Mouse (Mus musculus): Measurements from ENCODE around the gene Nek8.
A peak's percentile ranks its signal among the peaks of the same experiment; 100 is the strongest.

The Nek8 gene

DNA sequence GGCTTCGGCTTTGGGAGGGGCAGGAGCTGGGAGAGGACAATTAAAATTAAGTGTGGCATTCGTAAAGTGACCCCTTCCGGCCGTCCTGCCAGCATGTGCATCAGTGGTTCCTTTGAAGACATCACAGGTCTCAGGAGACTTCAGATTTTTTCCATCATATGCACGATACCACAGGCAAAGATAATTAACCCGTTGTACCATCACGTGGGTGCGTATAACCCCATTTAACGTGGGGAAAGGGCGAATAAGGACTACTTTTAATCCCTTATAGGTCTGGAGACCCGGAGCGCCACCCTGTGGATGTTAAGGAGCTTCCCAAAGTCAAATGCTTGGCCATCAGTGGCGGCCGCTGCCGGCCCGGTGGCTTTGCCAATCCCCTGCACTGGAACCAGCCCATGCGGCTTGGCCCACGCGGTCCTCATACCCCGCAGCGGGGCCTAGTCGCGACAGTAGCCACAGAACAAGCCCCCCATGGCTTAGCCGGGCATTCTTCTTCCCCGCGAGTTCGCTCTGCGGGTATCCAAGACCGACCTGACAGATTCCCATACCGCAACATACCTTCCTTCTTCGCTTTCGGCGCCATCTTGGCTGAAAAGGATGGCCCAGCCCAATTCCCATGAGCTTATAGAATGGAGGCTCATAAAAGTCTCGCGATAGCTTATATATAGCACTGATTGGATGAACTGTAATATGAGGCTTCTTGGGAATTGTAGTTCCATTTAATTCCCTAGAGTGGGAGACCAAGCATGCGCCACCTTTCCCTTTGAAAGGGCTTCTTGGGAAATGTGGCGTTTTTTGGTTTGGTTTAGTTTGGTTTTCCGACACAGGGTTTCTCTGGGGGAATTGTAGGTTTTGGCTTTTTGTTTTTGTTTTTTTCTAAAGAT, 6.7 kb upstream of the Nek8 start, which contains the start of gene Rpl23a:
Gene Rpl23a (minus strand): TSS at position 624 of the 884 bp plus-strand sequence.
- peak; percentile 89 for DNase-seq (ENCODE audit: low read depth)

DNA sequence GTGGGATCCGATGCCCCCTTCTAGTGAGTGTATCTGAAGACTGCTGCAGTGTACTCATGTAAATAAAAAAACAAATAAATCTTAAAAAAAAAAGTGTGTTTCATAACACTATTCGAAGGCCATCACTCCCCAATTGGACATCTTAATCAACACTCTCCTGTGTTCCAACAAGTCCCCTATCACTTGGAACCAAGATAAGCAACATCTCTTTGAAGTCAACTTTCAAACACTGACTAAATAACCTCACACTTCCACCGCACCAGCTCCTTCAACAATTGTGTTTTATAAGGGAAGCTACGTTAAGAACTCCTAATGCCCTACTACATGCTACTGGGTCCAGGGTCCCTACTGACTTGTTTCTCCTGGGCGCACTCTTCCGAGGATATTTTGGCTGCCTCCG, 6.0 kb upstream of the Nek8 start:
- no peak for DNase-seq (ENCODE audit: low read depth)

DNA sequence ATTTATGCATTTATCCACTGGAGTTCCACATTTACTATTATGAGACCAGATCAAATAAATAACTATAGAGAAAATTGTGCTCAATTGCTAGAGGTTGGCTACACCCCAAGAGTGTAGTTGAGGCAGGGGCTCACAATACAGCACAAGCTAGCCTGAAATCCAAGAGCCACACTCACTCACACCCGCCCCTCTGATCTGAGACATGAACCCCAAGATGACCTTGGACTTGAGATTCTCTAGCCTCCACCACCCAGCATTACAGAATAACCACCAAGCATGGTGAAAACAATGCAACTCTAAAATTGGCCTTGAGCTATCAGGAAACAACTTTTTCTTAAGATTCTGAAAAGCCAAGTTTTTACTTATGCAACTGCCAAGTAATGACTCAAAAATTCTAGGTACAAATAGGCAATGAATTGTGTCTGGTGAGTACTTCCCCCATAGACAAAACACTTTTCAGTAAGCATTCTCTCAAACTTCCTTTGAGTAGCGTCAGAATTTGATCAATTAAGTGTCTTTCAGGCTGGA, 5.4 kb upstream of the Nek8 start:
- DNase-seq (ENCODE audit: low read depth) = no peak

DNA sequence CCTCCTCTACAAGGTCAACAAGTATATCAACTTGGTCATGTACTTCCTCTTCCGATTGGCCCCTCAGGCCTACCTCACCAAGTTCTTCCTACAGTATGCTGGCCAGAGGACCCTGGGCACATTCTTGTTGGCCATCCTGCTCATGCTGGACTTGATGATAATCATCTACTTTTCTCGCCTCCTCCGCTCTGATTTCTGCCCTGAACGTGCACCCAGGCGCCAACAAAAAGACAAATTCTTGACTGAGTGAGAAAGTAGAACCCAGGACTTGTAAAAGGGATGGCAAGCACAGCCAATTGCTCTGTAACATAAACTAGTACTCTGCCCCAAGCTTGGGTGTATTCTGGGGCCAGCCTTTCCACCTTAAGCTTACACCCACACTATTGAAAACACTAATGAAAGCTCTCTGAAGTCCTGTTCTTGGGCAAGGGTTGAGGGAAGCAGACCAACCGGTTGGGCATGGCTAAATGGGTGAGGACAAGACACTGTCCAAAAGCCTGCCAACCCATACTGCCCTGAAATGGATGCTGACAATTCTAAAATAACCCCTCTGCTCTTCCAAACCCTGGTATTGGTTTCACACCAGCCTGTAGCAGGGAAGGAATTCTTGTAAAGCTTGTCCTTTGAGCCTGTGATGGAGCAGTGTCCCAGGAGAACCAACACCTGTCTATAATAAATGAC, 3.7 kb upstream of the Nek8 start:
- DNase-seq (ENCODE audit: low read depth) = no peak

DNA sequence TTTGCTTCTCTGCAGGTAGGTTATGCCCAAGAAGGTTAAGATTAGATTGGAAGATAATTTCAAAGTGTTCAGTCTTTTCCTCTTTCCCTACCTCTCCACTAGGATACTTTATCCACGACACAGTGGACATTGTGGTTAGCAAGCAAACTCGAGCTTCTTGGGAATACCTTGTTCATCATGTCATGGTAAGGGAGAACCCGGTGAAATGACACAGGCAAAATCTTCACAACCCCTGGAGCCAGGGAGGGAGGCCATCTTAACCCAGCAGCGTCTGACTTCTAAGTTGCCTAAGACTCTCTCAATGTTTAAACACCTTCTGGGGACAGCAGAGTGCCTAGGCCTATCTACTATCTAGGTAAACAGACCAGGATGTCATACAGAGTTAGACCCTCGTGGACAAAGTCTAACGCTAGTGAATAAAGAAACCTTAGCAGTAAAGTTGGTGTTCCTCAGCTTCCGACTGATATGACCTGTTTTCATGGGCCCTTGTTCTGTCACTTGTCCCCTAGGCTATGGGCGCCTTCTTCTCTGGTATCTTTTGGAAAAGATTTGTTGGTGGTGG, 3.0 kb upstream of the Nek8 start:
- no peak for DNase-seq (ENCODE audit: low read depth)

DNA sequence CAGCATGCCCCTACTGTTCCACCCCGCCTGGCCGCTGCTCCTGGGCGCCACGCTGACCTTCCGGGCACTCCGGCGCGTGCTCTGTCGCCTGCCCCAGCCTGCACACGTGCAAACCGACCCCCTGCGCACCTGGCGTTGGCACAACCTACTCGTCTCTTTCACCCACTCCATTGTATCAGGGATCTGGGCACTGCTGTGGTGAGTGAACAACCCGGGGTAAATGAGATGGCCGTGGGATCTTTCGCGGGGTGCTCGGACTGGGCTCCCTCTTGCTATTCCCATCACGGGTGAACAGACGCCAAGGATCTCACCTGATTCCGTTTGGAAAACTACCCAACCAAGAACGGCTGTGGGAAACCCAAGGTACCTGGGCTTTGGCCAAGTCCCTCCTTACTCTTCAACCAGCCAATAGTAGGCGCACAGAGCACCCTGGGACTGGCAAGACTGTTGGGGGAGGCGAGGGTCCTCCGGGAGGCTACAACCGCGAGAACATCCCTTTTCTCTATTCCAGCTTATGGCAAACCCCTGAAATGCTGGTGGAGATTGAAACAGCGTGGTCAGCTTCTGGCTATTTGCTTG, 2.5 kb upstream of the Nek8 start:
- peak; percentile 54 for DNase-seq (ENCODE audit: low read depth)

DNA sequence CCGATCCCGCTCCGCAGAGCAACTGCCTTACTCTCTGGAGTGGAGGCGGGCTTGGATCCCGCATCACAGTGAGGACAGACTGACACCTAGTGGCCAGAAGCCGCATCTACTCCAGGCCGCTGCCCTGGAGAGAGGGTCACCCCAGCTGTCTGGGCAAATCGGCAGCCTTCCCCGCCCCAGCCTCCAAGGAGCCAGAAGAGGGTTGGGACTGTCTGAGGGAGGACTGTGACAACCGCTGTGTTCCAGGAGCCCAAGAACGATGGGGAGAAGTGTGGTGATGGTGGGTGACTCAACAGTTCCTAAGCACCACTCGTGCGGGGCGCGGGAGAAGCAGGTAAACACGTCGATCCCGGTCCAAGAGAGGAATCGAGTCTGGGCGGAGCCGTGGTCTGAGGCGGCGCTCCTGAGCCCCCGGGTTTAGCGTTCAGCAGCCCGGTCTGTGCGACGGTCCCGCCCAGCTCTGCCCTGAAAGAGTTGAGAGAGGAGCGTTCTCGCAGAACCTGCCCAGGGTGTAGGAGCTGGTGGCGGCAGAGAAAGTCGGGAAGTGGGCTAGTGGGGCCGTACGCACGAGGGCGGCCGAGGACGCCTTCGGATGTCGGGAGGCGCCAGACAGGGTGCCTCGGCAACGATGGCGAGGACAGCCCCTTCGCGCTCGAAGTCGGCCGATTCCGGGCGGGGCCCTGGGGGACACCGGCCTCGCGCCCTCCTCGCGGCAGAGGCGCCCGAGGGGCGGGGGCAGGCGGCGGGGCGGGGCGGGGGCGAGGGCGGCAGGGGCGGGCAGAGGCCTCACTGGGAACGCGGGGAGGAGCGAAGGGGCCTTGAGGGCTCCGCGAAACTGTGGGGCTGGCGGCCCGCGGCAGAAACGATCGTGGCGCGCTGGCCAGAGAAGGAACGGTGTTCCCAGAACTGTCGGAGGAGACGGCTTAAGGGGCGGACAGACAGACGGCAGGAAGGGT, 1.7 kb upstream of the Nek8 start:
- DNase-seq (ENCODE audit: low read depth) = peak; percentile 94

DNA sequence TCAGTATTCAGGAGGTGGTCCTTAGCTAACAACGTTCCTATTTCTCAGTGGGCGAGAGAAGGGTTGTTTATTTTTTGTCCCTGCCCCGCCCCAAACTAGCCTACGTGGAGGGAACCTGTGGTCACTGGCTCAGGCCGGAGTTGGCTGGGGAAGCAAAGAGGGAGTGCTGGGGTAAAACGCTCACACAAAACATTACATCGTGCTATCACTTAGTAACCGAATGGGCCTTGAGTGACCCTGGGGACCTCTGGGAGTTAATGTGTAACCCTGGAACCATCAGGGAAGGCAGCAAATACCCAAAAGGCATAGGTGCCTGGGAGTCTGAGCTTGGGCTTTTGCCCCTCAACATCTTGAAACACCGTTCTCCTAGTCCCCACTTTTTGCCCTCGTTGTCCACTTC, 962 bp upstream of the Nek8 start:
- no peak for DNase-seq (ENCODE audit: low read depth)

DNA sequence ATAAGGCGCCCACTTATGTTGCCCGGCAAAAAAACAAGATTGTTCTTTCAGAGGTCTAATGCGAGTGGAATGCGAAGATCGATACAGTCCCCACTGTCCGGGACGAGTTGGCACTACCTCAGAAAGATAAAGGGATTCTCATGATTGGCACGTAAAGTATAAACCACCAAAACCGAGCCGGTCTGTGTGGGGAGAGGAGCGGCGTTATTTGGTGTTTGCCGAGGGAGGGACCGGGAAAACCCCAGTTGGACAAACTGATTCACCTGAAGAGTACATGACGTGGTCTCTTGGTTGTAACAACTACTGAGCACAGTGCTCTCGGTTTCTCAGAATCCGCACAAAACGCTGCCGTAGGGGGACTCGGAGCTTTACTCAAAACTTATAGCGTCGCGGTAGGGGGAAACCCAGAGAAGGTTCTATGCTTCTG, 443 bp upstream of the Nek8 start:
- peak; percentile 70 for DNase-seq (ENCODE audit: low read depth)

DNA sequence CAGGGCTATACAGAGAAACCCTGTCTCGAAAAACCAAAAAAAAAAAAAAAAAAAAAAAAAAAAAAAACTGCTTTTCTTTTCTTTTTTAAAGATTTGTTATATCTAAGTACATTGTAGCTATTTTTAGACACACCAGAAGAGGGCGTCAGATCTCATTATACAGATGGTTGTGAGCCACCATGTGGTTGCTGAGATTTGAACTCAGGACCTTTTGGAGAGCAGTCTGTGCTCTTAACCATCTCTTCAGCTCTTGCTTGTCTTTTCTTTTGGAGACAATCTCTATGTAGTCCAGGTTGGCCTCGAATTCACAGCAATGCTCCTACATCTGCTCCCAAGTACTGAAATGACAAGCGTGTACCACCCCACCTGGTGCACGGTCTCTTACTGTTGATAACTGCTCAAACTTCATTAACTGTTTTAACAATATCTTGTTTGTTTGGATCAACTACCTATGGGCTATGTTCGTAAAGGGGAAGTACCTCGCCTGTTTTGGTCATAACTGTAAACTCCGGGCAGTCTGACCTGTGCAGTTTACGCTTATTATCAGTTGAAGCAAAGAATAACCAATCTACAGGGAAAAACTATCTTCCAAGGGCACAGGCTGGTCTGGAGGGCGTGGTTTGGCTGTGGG, 589 bp downstream of the Nek8 start:
- DNase-seq (ENCODE audit: low read depth) = no peak

DNA sequence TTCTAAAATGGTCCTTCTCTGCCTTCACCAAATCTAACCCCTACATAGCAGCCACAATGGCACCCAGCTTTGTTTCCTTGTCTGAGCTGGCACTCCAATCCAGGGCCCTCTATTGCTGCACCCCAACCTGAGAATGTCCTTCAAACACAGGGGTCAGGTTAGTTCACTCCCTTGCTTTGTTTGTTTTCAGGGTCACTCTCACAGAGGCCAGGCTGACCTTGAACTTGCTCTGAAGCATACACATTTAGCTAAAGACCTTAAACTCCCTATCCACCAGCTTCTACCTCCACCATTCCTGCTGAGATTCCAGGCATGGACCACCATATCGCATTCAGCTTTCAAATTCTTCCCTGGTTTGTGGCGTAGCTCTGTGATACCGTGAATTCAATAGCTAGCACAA, 2.0 kb downstream of the Nek8 start:
- no peak for DNase-seq (ENCODE audit: low read depth)

DNA sequence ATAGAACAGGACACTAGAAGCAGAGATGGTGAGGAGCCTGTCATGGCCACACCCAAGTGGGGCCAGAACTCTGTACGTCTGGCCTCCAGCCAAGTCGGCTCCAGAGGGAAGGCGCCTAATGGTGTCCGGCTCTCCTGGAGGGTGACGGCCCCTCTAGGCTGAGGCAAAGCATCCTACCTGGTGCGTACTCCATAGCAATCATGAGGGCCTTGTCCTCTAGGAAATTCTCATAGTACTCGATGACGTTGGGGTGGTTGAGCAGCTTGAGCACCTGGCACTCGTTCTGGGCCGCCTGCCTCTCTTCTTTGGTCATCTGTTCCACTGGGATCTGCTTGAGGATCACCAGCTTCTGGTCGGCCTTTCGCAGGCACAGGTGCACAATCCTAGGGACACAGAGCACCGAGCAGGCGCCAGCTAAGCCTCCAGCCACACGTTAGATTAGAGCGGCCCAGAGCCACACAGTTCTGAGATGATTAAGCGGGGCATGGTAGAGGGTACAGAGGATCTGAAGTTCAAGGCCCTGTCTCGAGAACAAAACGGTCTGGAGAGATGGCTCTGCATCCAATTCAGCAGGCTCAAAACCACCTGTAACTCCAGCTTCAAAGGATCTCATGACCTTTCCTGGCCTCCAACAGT, 3.6 kb downstream of the Nek8 start:
- DNase-seq (ENCODE audit: low read depth) = no peak

DNA sequence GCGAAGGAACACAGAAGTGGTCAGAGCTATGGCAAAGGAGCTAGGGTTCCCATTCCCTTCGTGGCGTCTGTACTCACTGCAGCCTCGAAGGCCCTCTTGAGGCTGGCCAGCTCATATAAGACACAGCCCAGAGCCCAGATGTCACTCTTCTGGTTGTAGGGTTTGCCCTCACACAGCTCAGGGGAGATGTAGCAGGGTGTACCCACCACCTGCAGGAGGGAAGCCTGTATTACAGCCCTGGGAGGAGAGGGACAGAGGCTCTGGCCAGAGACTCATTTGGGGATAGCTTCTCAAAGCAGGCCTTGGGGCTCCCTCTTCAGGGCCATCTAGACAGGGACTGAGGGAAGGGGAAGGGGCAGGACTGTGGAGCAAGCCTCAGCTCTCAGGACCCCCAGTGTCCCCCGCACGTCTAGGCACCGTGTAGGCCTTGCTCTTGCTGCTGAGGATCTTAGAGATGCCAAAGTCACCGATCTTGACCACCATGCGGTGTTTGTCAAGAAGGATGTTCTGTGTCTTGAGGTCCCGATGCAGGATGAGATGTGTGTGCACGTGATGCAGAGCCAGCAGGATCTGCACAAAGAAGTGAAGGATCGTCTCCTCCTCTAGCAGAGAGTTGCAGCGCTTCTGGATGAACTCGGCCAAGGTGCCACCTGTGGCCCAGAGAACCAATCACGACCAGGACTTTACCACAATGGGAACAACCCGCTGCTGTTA, 4.3 kb downstream of the Nek8 start:
- no peak for DNase-seq (ENCODE audit: low read depth)

DNA sequence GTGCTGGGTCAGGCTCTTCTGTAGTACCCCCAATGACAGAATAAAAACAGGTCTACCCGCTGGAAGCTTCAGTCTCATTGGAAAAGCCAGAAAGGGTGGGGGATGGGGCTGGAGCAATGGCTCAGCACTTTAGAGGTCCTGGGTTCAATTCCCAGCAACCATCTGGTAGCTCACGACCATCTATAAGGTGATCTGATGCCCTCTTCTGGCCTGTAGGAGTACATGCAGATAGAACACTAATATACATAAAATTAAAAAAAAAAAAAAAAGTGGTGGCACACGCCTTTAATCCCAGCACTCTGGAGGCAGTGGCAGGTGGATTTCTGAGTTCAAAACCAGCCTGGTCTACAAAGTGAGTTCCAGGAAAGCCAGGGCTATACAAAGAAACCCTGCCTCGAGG, 5.1 kb downstream of the Nek8 start:
- DNase-seq (ENCODE audit: low read depth) = peak; percentile 52

DNA sequence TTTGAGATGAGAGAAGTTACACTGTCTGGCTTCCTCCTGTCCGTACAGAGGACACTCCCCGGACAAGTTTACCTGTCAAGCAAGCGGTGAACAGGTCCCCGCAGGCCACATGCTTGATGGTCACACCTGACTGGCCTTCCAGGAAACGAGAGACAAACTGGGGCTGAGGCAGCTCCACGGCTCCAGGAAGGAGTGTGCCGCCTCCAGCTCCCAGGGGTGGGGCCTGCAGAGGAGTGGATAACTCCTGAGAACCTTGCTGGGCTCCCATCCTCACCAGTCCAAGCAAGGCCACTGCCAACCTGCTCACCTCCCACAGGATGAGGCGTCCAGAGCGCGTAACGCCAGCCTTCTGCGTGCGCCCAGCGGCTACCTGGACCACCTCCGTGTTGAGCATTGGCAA, 6.2 kb downstream of the Nek8 start:
- DNase-seq (ENCODE audit: low read depth) = no peak

DNA sequence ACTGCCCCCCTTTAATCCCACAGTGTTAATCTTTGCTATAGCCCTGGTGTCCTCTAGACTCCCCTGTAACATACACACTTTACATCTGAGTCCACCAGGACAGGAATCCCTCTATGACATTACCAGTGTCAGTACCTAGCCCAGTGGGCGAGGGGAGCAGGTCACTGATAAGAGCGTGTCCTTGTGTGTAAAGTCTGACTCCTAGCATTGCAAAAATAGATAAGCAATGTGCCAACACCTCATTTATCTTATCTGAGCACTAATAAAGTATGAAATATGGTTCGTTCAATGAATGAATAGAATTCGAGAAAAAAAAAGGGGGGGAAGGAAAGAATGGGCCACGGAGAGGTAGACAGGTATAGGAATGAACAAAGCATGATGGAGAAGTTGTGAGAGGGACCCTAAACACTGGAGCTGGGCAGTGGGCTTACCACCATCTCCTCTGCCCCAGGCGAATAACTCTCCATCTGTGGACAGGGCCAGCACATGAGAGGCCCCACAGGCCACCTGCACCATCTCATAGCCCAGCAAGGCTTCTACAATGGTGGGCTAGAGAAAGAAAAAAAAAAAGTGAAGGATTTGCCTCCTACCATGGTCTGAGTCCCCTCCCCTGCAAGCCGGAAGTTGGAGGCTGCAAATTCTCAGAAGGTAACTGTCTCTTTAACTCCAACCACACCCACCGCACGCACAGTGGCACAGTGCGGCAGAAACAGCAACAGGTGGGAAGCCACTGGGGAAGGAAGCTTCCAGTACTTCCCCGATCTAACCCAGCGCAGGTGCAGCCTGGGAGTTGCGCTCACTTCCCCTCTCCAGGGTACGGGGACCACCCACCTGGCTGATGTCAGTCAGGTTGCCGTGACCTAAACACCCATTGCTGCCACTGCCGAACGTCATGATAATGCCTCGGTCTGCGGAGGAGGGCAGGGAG, 7.7 kb downstream of the Nek8 start:
- peak; percentile 83 for DNase-seq (ENCODE audit: low read depth)

DNA sequence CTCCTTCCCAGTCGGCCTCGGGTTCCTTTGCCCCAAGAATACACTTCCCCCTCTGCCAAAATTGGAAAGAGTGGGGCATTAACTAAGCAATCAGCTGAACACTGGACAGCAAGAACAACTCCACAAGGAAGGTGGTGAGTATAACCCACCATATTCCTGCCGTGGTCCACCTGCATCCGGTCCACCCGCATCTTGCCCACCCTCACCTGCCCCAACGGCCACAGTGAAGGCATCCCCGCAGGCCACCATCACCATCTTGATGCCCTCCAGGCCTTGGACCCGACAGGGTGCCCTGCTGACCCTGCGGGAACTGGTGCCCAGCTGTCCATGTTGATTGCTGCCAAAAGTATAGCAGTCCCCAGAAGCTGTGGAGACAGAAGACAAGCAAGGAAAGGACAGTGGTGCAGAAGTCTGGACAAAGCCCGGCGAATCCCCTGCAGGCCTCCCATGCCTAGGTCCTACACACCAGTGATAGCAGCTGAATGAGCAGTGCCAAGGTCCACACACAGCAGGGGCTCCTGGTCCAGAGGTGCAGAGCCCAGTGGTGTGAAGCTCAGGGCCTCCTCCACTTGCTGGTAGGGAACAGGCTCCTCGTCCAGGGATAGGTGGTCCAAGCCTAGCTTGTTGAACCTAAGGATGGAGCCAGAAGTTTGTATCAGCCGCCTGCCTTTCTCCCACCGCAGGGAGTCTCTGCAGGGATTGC, 9.1 kb downstream of the Nek8 start:
- DNase-seq (ENCODE audit: low read depth) = no peak

DNA sequence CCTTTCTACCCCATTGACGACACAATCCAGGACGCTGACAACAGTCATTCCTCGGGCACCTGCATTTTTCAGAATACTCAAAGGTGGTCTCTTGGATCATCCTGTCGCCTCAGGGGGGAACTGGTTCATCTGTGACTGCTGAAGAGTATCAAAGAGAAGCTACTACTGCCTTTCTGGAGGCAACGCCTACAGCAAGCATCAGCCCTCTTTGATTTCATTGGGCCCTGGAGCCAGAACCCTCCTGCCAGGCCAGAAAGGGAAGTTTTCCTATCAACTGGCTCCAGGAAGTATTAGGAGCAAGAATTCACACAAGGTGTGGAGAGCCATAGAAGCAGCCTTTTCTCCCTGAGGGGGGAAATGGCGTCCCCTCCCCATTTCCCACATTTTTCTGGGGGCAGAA, 9.8 kb downstream of the Nek8 start:
- no peak for DNase-seq (ENCODE audit: low read depth)
